ENCODE assay signal across 8 mouse cellular contexts in genomic region chr19:53329992-53330381, GRCm38 (mm10). TPM values are rescaled to one million over a fixed set of nuclear protein-coding genes. Genes with fewer than 3 reads are reported as not detected.
DNase-seq lines count a peak whose midpoint lies in the region; ATAC-seq and TF ChIP-seq lines count a peak whose summit lies in the region.

No protein-coding gene starts in this region.

- peaks cover 15% of the 10 kb centered on the region for H3K36me3 ChIP-seq in embryonic facial prominence, embryonic 14.5 days (ENCODE audit: control insufficient read depth, insufficient read depth, low read length)
- H3K36me3 ChIP-seq in heart, embryonic 10.5 days: peaks cover 18% of the 10 kb centered on the region
- H3K36me3 ChIP-seq in kidney, embryonic 14.5 days (ENCODE audit: control insufficient read depth, insufficient read depth, low read length): peaks cover 21% of the 10 kb centered on the region; the same call in 1 of the 2 replicates
- peaks cover 4% of the 10 kb centered on the region; the same call in 1 of the 2 replicates for H3K36me3 ChIP-seq in midbrain, postnatal 0 days (ENCODE audit: insufficient read depth, low read length)

- peak overlapping the region; percentile 92 for H3K4me3 ChIP-seq in embryonic facial prominence, embryonic 14.5 days (ENCODE audit: low read depth, low read length)
- peak overlapping the region; percentile 91 for H3K4me3 ChIP-seq in heart, embryonic 10.5 days
- H3K4me3 ChIP-seq in kidney, embryonic 14.5 days (ENCODE audit: low read length): peak overlapping the region; percentile 91
- peak overlapping the region; percentile 84 for H3K4me3 ChIP-seq in midbrain, postnatal 0 days (ENCODE audit: low read depth, low read length)

- peak; percentile 83 for ATAC-seq in embryonic facial prominence, embryonic 14.5 days (ENCODE audit: low read depth)
- peak; percentile 87 for ATAC-seq in kidney, embryonic 14.5 days (ENCODE audit: low FRiP score, low TSS enrichment)
- peak; percentile 72 for ATAC-seq in midbrain, postnatal 0 days (ENCODE audit: low FRiP score)

- H3K4me2 ChIP-seq in embryonic facial prominence, embryonic 14.5 days (ENCODE audit: low read depth, low read length): peak overlapping the region; percentile 87
- peak overlapping the region; percentile 92 for H3K4me2 ChIP-seq in kidney, embryonic 14.5 days (replicated peaks; ENCODE audit: low read depth, low read length)
- peak overlapping the region; percentile 92 for H3K4me2 ChIP-seq in midbrain, postnatal 0 days (ENCODE audit: low read depth, low read length, poor library complexity, severe bottlenecking)

- peaks cover 17% of the 10 kb centered on the region for H3K4me1 ChIP-seq in embryonic facial prominence, embryonic 14.5 days (ENCODE audit: control insufficient read depth, insufficient read depth, low read length)
- peaks cover 32% of the 10 kb centered on the region for H3K4me1 ChIP-seq in heart, embryonic 10.5 days
- peaks cover under 1% of the 10 kb centered on the region; the same call in 1 of the 2 replicates for H3K4me1 ChIP-seq in kidney, embryonic 14.5 days (ENCODE audit: control insufficient read depth, insufficient read depth, low read length)
- 0 out of 2 replicates have a peak, but pooled peaks cover 5% of the 10 kb centered on the region for H3K4me1 ChIP-seq in midbrain, postnatal 0 days (ENCODE audit: insufficient read depth, low read length)

- H3K9me3 ChIP-seq in embryonic facial prominence, embryonic 14.5 days (ENCODE audit: control insufficient read depth, low read length): no peaks in the 10 kb centered on the region
- H3K9me3 ChIP-seq in heart, embryonic 10.5 days: no peaks in the 10 kb centered on the region
- H3K9me3 ChIP-seq in kidney, embryonic 14.5 days (ENCODE audit: control insufficient read depth, low read length): no peaks in the 10 kb centered on the region
- H3K9me3 ChIP-seq in midbrain, postnatal 0 days (ENCODE audit: low read length): no peaks in the 10 kb centered on the region

- WGBS in embryonic facial prominence, embryonic 14.5 days: 0% methylated on average over 20 of the region's 29 CpGs
- under 1% methylated on average over 29 of the region's 29 CpGs for WGBS in heart, embryonic 10.5 days
- 1% methylated on average over 29 of the region's 29 CpGs for WGBS in kidney, embryonic 14.5 days
- WGBS in midbrain, postnatal 0 days: under 1% methylated on average over 29 of the region's 29 CpGs

- DNase-seq in 3134 (ENCODE audit: extremely low read depth, insufficient read length, low spot score) (peak; percentile 76), liver (peak; percentile 83)
- peak; percentile 82 for DNase-seq in adrenal gland, postnatal 10 days
- DNase-seq in embryonic facial prominence, embryonic 14.5 days (ENCODE audit: low spot score): peak; percentile 91
- DNase-seq in heart, embryonic 10.5 days (ENCODE audit: low spot score): peak; percentile 95
- peak; percentile 71 for DNase-seq in midbrain, postnatal 0 days (ENCODE audit: low spot score)
- peak; percentile 67 to 82 for DNase-seq in spleen, postnatal 4 days (ENCODE audit: low spot score in 2 of 2)

- H3K27me3 ChIP-seq in embryonic facial prominence, embryonic 14.5 days (replicated peaks; ENCODE audit: control insufficient read depth, insufficient read depth, low read length): no peaks in the 10 kb centered on the region
- no peaks in the 10 kb centered on the region for H3K27me3 ChIP-seq in heart, embryonic 10.5 days (ENCODE audit: insufficient read depth, poor library complexity, severe bottlenecking)
- no peaks in the 10 kb centered on the region for H3K27me3 ChIP-seq in kidney, embryonic 14.5 days (ENCODE audit: control insufficient read depth, insufficient read depth, low read length)
- no peaks in the 10 kb centered on the region for H3K27me3 ChIP-seq in midbrain, postnatal 0 days (ENCODE audit: insufficient read depth, low read length)

- H3K9ac ChIP-seq in embryonic facial prominence, embryonic 14.5 days (ENCODE audit: low read depth, low read length): peak overlapping the region; percentile 82
- peak overlapping the region; percentile 74 for H3K9ac ChIP-seq in kidney, embryonic 14.5 days (ENCODE audit: low read depth, low read length)
- H3K9ac ChIP-seq in midbrain, postnatal 0 days (replicated peaks; ENCODE audit: low read length, poor library complexity, severe bottlenecking): peak overlapping the region; percentile 67

- no peak for TF ChIP-seq CTCF in midbrain, postnatal 0 days (IDR thresholded peaks at IDR 0.05)

- H3K27ac ChIP-seq in embryonic facial prominence, embryonic 14.5 days (replicated peaks; ENCODE audit: low read depth, low read length): peak overlapping the region; percentile 76
- peak overlapping the region; percentile 90 for H3K27ac ChIP-seq in heart, embryonic 10.5 days
- H3K27ac ChIP-seq in kidney, embryonic 14.5 days (ENCODE audit: low read depth, low read length): peak overlapping the region; percentile 71; the same call in 1 of the 2 replicates
- peak overlapping the region; percentile 62 for H3K27ac ChIP-seq in midbrain, postnatal 0 days (ENCODE audit: low read depth, low read length)

RNA-seq across cellular contexts. Expression of gene Mxi1, which starts 19.7 kb away (rescaled TPM):
- 10 to 100 TPM; 31.0 to 31.7 TPM for total RNA-seq in adrenal gland, postnatal 10 days (2021)
- 36.0 and 36.6 TPM in 2 replicates for polyA plus RNA-seq in embryonic facial prominence, embryonic 14.5 days (2014; fragmentation: Nextera tagmentation; extraction: Ambion mirVana)
- 27.7 and 28.7 TPM in 2 replicates for polyA plus RNA-seq in heart, embryonic 10.5 days (2016; fragmentation: Nextera tagmentation; extraction: Ambion mirVana)
- polyA plus RNA-seq in kidney, embryonic 14.5 days (2014; fragmentation: Nextera tagmentation; extraction: Ambion mirVana): 31.0 and 42.5 TPM in 2 replicates
- 40.9 and 49.2 TPM in 2 replicates for total RNA-seq in midbrain, postnatal 0 days (2014; rRNA removed)
- polyA plus RNA-seq in midbrain, postnatal 0 days (2015; fragmentation: Nextera tagmentation; extraction: Ambion mirVana): 37.7 and 38.8 TPM in 2 replicates

RNA-seq across cellular contexts. Expression of gene Gm10197, which starts 41.6 kb away (rescaled TPM):
- not detected for total RNA-seq in adrenal gland, postnatal 10 days (2021)
- polyA plus RNA-seq in embryonic facial prominence, embryonic 14.5 days (2014; fragmentation: Nextera tagmentation; extraction: Ambion mirVana): 6.4 TPM in 1 of 2 replicates, not detected in the other
- polyA plus RNA-seq in heart, embryonic 10.5 days (2016; fragmentation: Nextera tagmentation; extraction: Ambion mirVana): not detected in 2 replicates
- 2.0 and 3.2 TPM in 2 replicates for polyA plus RNA-seq in kidney, embryonic 14.5 days (2014; fragmentation: Nextera tagmentation; extraction: Ambion mirVana)
- not detected in 2 replicates for total RNA-seq in midbrain, postnatal 0 days (2014; rRNA removed)
- polyA plus RNA-seq in midbrain, postnatal 0 days (2015; fragmentation: Nextera tagmentation; extraction: Ambion mirVana): not detected in 2 replicates

Comparison
In these comparisons a context has a peak if more than half of its experiments do, and no peak if none do; other contexts are left out.
1. Peak in every context shown above with its lines: DNase-seq, ATAC-seq, H3K4me3 ChIP-seq and H3K27ac ChIP-seq.